25 mouse cellular contexts compared by ENCODE assay signal in genomic region chr2:34262046-34262445, GRCm38 (mm10).
DNase-seq lines count a peak whose midpoint lies in the region; ATAC-seq and TF ChIP-seq lines count a peak whose summit lies in the region.
"Had no signal": no experiment of that assay in that cellular context is flagged by ENCODE, and none has a peak within 500 bp of the region (broad histone marks: within the 10 kb centered on the region; RNA-seq: fewer than 3 reads in every experiment).

No protein-coding gene starts in this region.

- no peaks in the 10 kb centered on the region for H3K9me3 ChIP-seq in hindbrain, embryonic 13.5 days
- no peaks in the 10 kb centered on the region for H3K9me3 ChIP-seq in hindbrain, postnatal 0 days (ENCODE audit: low read length)
- H3K9me3 ChIP-seq: embryonic facial prominence, embryonic 12.5 days; embryonic facial prominence, embryonic 15.5 days; heart, embryonic 12.5 days; heart, embryonic 15.5 days; hindbrain, embryonic 10.5 days; intestine, embryonic 15.5 days had no signal

- no peak for ATAC-seq in hindbrain, embryonic 13.5 days (ENCODE audit: low FRiP score)
- no peak for ATAC-seq in hindbrain, postnatal 0 days
- ATAC-seq: CD4-positive, CD25-positive, alpha-beta regulatory T cell, adult 4 months; forebrain, embryonic 14.5 days; forebrain, postnatal 0 days; intestine, embryonic 15.5 days had no signal

- 0 out of 2 replicates have a peak overlapping the region, but pooled peaks have one; percentile 56 for H3K27ac ChIP-seq in hindbrain, embryonic 13.5 days
- no peak overlapping the region for H3K27ac ChIP-seq in hindbrain, postnatal 0 days
- H3K27ac ChIP-seq: embryonic facial prominence, embryonic 12.5 days; embryonic facial prominence, embryonic 15.5 days; gastrocnemius, adult 2 months; heart, embryonic 15.5 days; intestine, embryonic 15.5 days had no signal

- H3K4me3 ChIP-seq in hindbrain, embryonic 13.5 days: no peak overlapping the region
- no peak overlapping the region for H3K4me3 ChIP-seq in hindbrain, postnatal 0 days (ENCODE audit: low read length)
- H3K4me3 ChIP-seq: embryonic facial prominence, embryonic 12.5 days; embryonic facial prominence, embryonic 15.5 days; gastrocnemius, adult 2 months; heart, embryonic 12.5 days; heart, embryonic 15.5 days; hindbrain, embryonic 10.5 days; intestine, embryonic 15.5 days had no signal

- peak; percentile 22 for DNase-seq in adrenal gland, postnatal 10 days
- no peak for DNase-seq in adrenal gland, adult 18-20 months (ENCODE audit: low spot score in 2 of 2)
- DNase-seq in hindbrain, postnatal 0 days (ENCODE audit: low spot score): no peak
- peak; percentile 25 to 31 for DNase-seq in adrenal gland, postnatal 36 days
- DNase-seq in cerebellum, adult 8-10 months: no peak
- DNase-seq: cerebellum, adult 18-20 months; cerebellum, adult 9-11 months; cerebellum, postnatal 25 days; forebrain, postnatal 0 days; gastrocnemius, adult 2 months; gastrocnemius, postnatal 14 days; heart, adult 11 months; heart, postnatal 10 days; heart, postnatal 36 days; kidney, adult 11 months; kidney, adult 8-10 months had no signal

- TF ChIP-seq CTCF in hindbrain, postnatal 0 days (IDR thresholded peaks at IDR 0.05; ENCODE audit: low read depth): no peak

- peaks cover 29% of the 10 kb centered on the region for H3K4me1 ChIP-seq in hindbrain, embryonic 13.5 days (replicated peaks)
- peaks cover 9% of the 10 kb centered on the region; the same call in 1 of the 2 replicates for H3K4me1 ChIP-seq in hindbrain, postnatal 0 days (ENCODE audit: insufficient read depth, low read length)
- H3K4me1 ChIP-seq: embryonic facial prominence, embryonic 12.5 days; embryonic facial prominence, embryonic 15.5 days; intestine, embryonic 15.5 days had no signal

- H3K36me3 ChIP-seq in hindbrain, embryonic 13.5 days: no peaks in the 10 kb centered on the region
- no peaks in the 10 kb centered on the region for H3K36me3 ChIP-seq in hindbrain, postnatal 0 days (ENCODE audit: insufficient read depth, low read length)
- H3K36me3 ChIP-seq: embryonic facial prominence, embryonic 12.5 days; embryonic facial prominence, embryonic 15.5 days; heart, embryonic 12.5 days; heart, embryonic 15.5 days; intestine, embryonic 15.5 days had no signal

- H3K9ac ChIP-seq in hindbrain, embryonic 13.5 days: no peak overlapping the region
- H3K9ac ChIP-seq in hindbrain, postnatal 0 days (replicated peaks; ENCODE audit: low read length): no peak overlapping the region
- H3K9ac ChIP-seq: embryonic facial prominence, embryonic 12.5 days; embryonic facial prominence, embryonic 15.5 days; forebrain, postnatal 0 days; heart, embryonic 12.5 days; heart, embryonic 15.5 days; intestine, embryonic 15.5 days had no signal

- no peaks in the 10 kb centered on the region for H3K27me3 ChIP-seq in hindbrain, embryonic 13.5 days
- H3K27me3 ChIP-seq in hindbrain, postnatal 0 days (ENCODE audit: insufficient read depth, low read length): no peaks in the 10 kb centered on the region
- H3K27me3 ChIP-seq: embryonic facial prominence, embryonic 12.5 days; embryonic facial prominence, embryonic 15.5 days; heart, embryonic 12.5 days; heart, embryonic 15.5 days; intestine, embryonic 15.5 days had no signal

- H3K4me2 ChIP-seq in hindbrain, embryonic 13.5 days: no peak overlapping the region
- no peak overlapping the region for H3K4me2 ChIP-seq in hindbrain, postnatal 0 days (ENCODE audit: low read depth, low read length)
- H3K4me2 ChIP-seq: embryonic facial prominence, embryonic 12.5 days; embryonic facial prominence, embryonic 15.5 days; heart, embryonic 12.5 days; heart, embryonic 15.5 days; intestine, embryonic 15.5 days had no signal

Comparison
In these comparisons a context has a peak if more than half of its experiments do, and no peak if none do; other contexts are left out.
1. DNase-seq: peak in adrenal gland, postnatal 10 days (single experiment) and adrenal gland, postnatal 36 days (2 of 2); none in adrenal gland, adult 18-20 months (0 of 2), hindbrain, postnatal 0 days (single experiment) and cerebellum, adult 8-10 months (single experiment).